Mouse (Mus musculus): Measurements from ENCODE around the gene Olfr137. TPM values are rescaled to one million over a fixed set of nuclear protein-coding genes. Genes with fewer than 3 reads are reported as not detected.

Olfr137 gene
- not detected in 2 replicates for total RNA-seq (2014; rRNA removed)
- not detected in 2 replicates for polyA plus RNA-seq (2015; fragmentation: Nextera tagmentation; extraction: Ambion mirVana)

DNA sequence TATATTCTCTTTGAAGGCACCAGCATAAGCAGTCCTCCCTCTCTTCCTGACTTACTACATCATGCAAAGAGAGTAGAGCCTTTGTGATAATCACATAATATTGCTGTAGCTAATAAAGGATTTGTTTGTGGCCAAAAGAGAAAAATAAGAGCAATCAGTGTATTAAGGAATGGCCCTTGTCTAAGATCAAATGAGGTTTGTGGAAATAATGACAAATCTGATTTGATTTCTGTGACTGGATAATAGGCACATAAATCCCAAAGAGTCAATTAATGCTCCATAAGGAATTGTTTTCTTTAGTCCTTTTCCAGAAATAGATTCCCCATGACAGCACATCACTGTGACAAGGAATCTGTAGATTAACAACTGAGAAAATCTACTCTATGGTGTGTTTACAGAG is at the start of gene Olfr137:
TSS of gene Olfr137 (minus strand) at position 101 of the 400 bp plus-strand sequence.
- ATAC-seq (no peak), DNase-seq (ENCODE audit: low spot score) (no peak)
- Histone ChIP-seq H3K9ac (replicated peaks; ENCODE audit: low read length) (no peak within 1 kb of the TSS), H3K4me1 (ENCODE audit: insufficient read depth, low read length) (no peaks in the 10 kb centered on the region), H3K27ac (no peak within 1 kb of the TSS), H3K27me3 (ENCODE audit: insufficient read depth, low read length) (no peaks in the 10 kb centered on the region), H3K4me2 (ENCODE audit: low read depth, low read length) (no peak within 1 kb of the TSS), H3K36me3 (ENCODE audit: insufficient read depth, low read length) (no peaks in the 10 kb centered on the region), H3K4me3 (ENCODE audit: low read length) (no peak within 1 kb of the TSS), H3K9me3 (ENCODE audit: low read length) (0 out of 2 replicates have a peak, but pooled peaks cover 1% of the 10 kb centered on the region)
- TF ChIP-seq CTCF (IDR thresholded peaks at IDR 0.05; ENCODE audit: low read depth) = no peak

DNA sequence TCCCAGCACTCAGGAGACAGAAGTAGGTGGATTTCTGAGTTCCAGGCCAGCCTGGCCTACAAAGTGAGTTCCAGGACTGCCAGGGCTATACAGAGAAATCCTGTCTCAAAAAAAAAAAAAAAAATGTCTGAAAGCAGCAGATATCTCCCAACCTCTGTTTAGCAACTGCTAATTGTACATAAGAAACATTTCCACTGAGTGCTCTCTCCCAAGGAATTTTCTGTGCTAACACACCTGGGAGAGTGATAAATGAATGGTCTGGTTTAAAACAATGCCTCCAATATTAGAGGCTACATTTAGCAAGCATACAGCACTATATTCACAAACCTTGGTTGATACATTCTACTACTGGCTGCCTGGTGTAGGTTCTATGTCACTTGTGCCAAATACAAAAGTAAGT is 22.2 kb upstream of the Olfr137 start, which contains the start of gene Olfr136:
TSS of gene Olfr136 (plus strand) at position 301 of the 400 bp plus-strand sequence.
- no peaks in the 10 kb centered on the region for H3K27me3 ChIP-seq (ENCODE audit: insufficient read depth, low read length)
- TF ChIP-seq CTCF (IDR thresholded peaks at IDR 0.05; ENCODE audit: low read depth) = no peak
- no peaks in the 10 kb centered on the region for H3K36me3 ChIP-seq (ENCODE audit: insufficient read depth, low read length)
- DNase-seq (ENCODE audit: low spot score) = no peak
- no peaks in the 10 kb centered on the region for H3K4me1 ChIP-seq (ENCODE audit: insufficient read depth, low read length)
- no peak within 1 kb of the TSS for H3K9ac ChIP-seq (replicated peaks; ENCODE audit: low read length)
- H3K4me3 ChIP-seq (ENCODE audit: low read length) = no peak within 1 kb of the TSS
- H3K27ac ChIP-seq = no peak within 1 kb of the TSS
- H3K4me2 ChIP-seq (ENCODE audit: low read depth, low read length) = no peak within 1 kb of the TSS
- H3K9me3 ChIP-seq (ENCODE audit: low read length) = peaks cover 2% of the 10 kb centered on the region; the same call in 1 of the 2 replicates
- ATAC-seq = no peak

DNA sequence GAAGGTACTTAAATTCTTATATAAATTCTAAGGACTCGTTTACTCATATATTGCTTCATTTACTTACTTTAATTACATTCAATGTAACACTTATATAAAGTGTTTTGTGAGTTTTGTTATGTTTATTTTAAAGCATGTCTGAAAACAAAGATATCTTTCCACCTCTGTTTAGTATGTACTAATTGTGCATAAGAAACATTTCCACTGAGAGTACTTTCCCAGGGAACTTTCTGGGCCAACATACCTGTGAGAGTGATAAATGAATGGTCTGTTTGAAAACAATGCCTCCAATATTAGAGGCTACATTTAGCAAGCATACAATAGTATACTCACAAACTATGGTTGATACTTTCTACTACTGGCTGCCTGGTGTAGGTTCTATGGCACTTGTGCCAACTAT is 46.6 kb downstream of the Olfr137 start, which contains the start of gene Olfr138:
TSS of gene Olfr138 (plus strand) at position 301 of the 400 bp plus-strand sequence.
- WGBS = 64% methylated on average over 1 of the region's 1 CpGs
- Histone ChIP-seq H3K9ac (replicated peaks; ENCODE audit: low read length) (no peak within 1 kb of the TSS), H3K9me3 (ENCODE audit: low read length) (no peaks in the 10 kb centered on the region), H3K4me2 (ENCODE audit: low read depth, low read length) (no peak within 1 kb of the TSS), H3K27ac (no peak within 1 kb of the TSS), H3K4me3 (ENCODE audit: low read length) (no peak within 1 kb of the TSS), H3K36me3 (ENCODE audit: insufficient read depth, low read length) (no peaks in the 10 kb centered on the region), H3K4me1 (ENCODE audit: insufficient read depth, low read length) (no peaks in the 10 kb centered on the region), H3K27me3 (ENCODE audit: insufficient read depth, low read length) (no peaks in the 10 kb centered on the region)
- ATAC-seq (no peak), DNase-seq (ENCODE audit: low spot score) (no peak)
- TF ChIP-seq CTCF (IDR thresholded peaks at IDR 0.05; ENCODE audit: low read depth) = no peak

Other genes with a start within 250 kb of the Olfr137 start
- gene Olfr129, start 247.5 kb downstream of the Olfr137 start, total RNA-seq (2014; rRNA removed) = not detected in 2 replicates
- gene Olfr129, start 247.5 kb downstream of the Olfr137 start, polyA plus RNA-seq (2015; fragmentation: Nextera tagmentation; extraction: Ambion mirVana) = not detected in 2 replicates
- gene Olfr130, start 243.6 kb downstream of the Olfr137 start, total RNA-seq (2014; rRNA removed) = not detected in 2 replicates
- gene Olfr130, start 243.6 kb downstream of the Olfr137 start, polyA plus RNA-seq (2015; fragmentation: Nextera tagmentation; extraction: Ambion mirVana) = not detected in 2 replicates
- not detected in 2 replicates for gene Olfr131, start 218.9 kb downstream of the Olfr137 start, total RNA-seq (2014; rRNA removed)
- gene Olfr131, start 218.9 kb downstream of the Olfr137 start, polyA plus RNA-seq (2015; fragmentation: Nextera tagmentation; extraction: Ambion mirVana) = not detected in 2 replicates
- not detected in 2 replicates for gene Olfr132, start 173.0 kb downstream of the Olfr137 start, total RNA-seq (2014; rRNA removed)
- not detected in 2 replicates for gene Olfr132, start 173.0 kb downstream of the Olfr137 start, polyA plus RNA-seq (2015; fragmentation: Nextera tagmentation; extraction: Ambion mirVana)
- not detected in 2 replicates for gene Olfr133, start 162.3 kb downstream of the Olfr137 start, total RNA-seq (2014; rRNA removed)
- gene Olfr133, start 162.3 kb downstream of the Olfr137 start, polyA plus RNA-seq (2015; fragmentation: Nextera tagmentation; extraction: Ambion mirVana) = not detected in 2 replicates
- not detected in 2 replicates for gene Olfr134, start 136.2 kb downstream of the Olfr137 start, total RNA-seq (2014; rRNA removed)
- gene Olfr134, start 136.2 kb downstream of the Olfr137 start, polyA plus RNA-seq (2015; fragmentation: Nextera tagmentation; extraction: Ambion mirVana) = not detected in 2 replicates
- gene Olfr135, start 103.2 kb downstream of the Olfr137 start, total RNA-seq (2014; rRNA removed) = not detected in 2 replicates
- not detected in 2 replicates for gene Olfr135, start 103.2 kb downstream of the Olfr137 start, polyA plus RNA-seq (2015; fragmentation: Nextera tagmentation; extraction: Ambion mirVana)
- gene Olfr138, start 46.5 kb downstream of the Olfr137 start, total RNA-seq (2014; rRNA removed) = not detected in 2 replicates
- gene Olfr138, start 46.5 kb downstream of the Olfr137 start, polyA plus RNA-seq (2015; fragmentation: Nextera tagmentation; extraction: Ambion mirVana) = not detected in 2 replicates
- gene Olfr136, start 22.3 kb upstream of the Olfr137 start, total RNA-seq (2014; rRNA removed) = not detected in 2 replicates
- not detected in 2 replicates for gene Olfr136, start 22.3 kb upstream of the Olfr137 start, polyA plus RNA-seq (2015; fragmentation: Nextera tagmentation; extraction: Ambion mirVana)
- gene Esp36, start 112.6 kb upstream of the Olfr137 start, total RNA-seq (2014; rRNA removed) = not detected in 2 replicates
- gene Esp36, start 112.6 kb upstream of the Olfr137 start, polyA plus RNA-seq (2015; fragmentation: Nextera tagmentation; extraction: Ambion mirVana) = not detected in 2 replicates
- not detected in 2 replicates for gene Esp34, start 246.6 kb upstream of the Olfr137 start, total RNA-seq (2014; rRNA removed)
- not detected in 2 replicates for gene Esp34, start 246.6 kb upstream of the Olfr137 start, polyA plus RNA-seq (2015; fragmentation: Nextera tagmentation; extraction: Ambion mirVana)

Measured in hindbrain, postnatal 0 days (tissue).